Mouse (Mus musculus) spleen, adult 2 months (tissue): ENCODE data around the gene Coro2b.

Source experiments
- CTCF ChIP-seq: fragments of 200-500 bp; IDR thresholded peaks from 2 replicates; pipeline ENCODE4 v1.5.1; 2011; ENCODE audit warnings: mild to moderate bottlenecking, inconsistent platforms; ENCODE audit not compliant: insufficient read depth, insufficient read length, insufficient replicate concordance; ENCODE audit errors: extremely low read depth
- POLR2A ChIP-seq: fragments of 200-500 bp; IDR thresholded peaks from 2 replicates; pipeline ENCODE4 v1.6.1; 2011; ENCODE audit warnings: low read depth, low read length, inconsistent platforms

DNA sequence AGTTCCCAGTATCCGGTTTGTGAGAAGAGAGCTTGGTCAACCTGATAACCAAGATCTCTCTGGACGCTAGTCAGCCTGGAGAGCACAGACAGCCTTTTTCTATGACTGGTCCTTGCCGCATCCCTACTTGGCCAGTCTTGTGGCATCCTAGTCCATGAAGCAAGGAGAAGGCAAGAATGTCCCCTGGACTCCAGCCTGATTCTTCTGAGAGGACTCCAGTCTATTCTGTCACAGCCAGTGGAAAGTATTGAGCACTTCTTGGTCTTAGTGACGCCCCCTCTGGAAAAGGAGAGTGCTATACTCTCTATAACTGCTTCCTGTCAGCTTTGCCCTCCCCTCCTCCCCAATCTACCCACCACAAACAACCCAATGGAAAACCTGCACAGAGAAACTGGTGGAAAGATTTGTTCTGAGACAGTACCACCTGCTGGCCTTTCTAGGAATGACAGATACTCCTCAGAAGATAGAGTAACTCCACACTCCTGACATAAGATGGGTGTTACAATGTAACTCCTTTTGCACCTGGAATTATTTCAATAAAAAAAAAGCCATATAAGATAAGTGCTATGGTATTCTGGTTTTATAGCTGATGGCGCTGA lies 18.5 kb upstream of the Coro2b start:
- TF ChIP-seq POLR2A (no peak), CTCF (no peak)
